Mouse (Mus musculus) 416B (cell line): ENCODE data around the gene Cmpk1.

Experiments
- DNase-seq: peaks from one replicate; pipeline ENCODE4 v3.0.0; 2011; ENCODE audit warnings: low read depth

Gene Cmpk1

DNA sequence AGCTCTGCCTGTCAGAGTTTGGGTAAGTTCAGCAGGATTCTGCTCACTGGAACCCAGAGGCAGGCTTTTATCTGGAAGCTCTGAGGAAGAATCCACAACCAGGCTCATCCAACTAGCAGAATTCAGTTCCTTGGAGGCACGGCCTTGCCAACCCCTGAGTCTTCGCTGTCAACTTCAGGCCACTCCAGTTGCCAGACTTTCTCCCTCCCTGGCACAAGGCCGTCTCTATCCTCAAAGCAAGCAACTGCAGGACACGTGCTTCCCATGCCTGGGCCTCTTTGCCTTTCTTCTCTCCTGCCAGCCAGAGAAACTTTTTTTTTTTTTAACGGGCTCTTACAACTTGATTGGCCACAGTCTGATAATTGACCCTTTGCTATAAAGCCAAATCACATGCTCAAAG lies 42.0 kb downstream of the Cmpk1 start:
- no peak for DNase-seq

DNA sequence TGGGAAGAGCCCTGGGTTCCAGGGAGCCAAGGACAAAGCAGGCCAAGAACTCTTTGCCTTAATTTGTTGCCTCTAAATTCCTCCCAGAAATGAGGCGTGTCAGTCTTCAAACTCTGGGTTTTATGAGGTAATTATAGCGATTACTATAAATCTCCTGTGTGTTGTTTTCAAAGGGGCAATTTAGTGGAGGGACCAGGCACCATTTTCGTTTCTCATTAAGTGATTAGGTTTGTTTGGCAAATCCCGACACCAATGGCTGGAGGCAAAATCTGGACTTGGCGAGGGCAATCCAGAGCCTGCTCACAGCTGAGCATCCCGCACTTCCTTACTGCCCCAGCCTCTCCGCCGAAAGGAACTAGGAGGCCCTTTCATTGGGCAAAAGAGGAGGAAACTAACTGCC lies 44.5 kb downstream of the Cmpk1 start:
- no peak for DNase-seq

DNA sequence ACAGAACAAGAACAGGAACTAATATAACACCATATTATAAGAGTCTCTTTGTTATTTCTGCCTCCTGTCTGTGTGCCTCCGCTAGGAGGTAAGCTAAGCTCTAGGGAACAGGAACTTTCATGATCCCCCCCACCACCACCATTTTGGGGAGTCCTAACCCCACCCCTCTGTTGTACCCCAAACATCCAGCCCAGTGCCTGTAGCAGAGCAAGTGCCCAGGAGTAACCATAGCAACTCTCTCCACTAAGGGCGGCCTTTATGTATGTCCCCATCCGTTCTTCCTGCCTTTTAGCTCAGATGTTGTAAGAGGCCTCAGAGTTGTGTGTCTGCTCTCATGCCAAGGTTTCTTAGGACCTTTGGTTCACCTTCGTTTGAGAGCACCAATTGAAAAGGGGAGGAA lies 44.9 kb downstream of the Cmpk1 start:
- no peak for DNase-seq

DNA sequence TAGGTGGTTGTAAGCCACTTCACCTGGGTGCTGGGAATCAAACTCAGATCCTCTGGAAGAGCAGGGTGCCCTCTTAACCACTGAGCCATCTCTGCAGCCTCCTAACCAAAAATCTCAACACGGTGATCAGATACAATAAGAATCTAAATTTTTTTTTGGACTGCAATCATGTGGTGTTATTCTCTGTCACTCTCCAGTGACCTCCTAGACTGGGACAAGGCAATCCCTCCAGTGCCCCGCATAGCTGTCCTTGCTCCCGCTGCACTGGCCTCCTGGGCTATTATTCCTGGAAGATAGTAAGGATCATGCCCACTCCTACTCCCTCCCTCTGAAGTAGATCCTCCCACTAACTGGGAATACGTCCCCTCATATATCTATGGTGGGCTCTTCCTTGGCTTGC lies 45.7 kb downstream of the Cmpk1 start:
- DNase-seq, result no peak

DNA sequence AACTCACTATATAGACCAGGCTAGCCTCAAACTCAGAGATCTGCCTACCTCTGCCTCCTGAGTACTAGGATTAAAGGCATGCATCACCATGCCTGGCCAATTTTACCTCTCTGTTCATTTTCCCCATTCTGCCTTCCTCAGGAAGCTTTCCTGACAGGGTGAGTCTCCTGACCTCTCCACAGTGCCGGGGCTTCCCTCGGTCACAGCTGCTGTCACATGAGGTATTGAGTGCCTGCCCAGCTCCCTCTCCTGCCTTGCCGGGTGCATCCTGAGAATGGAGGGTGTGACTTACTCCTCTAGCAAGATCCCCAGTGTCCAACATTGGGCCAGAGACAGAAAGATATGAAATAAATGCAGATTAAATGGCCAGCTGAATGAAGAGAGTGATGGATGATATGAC lies 48.8 kb downstream of the Cmpk1 start:
- no peak for DNase-seq

DNA sequence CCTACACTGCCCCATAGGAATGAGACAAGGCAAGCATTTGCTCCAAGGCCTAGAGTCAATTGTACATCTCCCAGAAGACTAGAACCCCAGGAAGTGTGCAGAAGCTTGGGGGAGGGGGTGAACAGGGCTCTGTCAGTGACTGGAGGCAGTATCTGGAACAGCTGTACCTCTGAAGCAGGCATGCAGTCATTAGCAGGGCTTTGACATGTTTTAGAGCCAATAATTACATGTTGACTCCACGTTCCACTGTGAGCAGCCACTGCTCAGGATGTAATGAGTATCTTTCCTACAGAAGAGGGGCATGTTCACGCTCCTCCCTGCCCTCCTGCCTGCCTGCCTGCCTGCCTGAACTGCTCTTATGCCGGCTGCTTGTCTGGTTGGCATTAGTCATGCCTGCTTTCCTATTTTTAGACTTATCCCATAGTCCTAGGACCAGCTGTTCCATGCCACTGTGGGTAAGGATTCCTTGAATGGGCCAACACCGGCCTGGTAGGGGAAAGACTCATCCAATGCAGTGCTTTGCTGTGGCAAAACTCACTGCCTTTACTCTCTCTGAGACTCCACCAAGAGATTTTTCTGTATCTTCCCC lies 49.5 kb downstream of the Cmpk1 start:
- DNase-seq, result no peak

DNA sequence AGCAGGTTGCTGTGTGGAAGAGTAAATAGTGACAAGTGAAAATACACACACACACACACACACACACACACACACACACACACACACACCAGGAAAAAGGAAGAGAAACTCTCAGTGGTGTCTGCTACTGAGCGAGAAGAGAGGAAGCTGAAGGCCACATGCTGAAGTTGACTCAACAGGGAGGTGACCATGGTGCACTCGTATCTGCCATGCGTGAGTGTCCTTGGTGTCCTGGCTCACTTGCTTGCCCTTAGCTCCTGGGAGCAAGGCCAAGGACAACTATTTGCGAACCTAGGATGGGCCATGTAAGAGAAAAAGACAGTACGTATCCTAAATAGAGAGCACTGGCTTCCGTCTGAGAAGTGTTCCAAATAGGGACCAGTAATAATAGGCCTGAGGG lies 52.9 kb downstream of the Cmpk1 start:
- peak; percentile 60 for DNase-seq

DNA sequence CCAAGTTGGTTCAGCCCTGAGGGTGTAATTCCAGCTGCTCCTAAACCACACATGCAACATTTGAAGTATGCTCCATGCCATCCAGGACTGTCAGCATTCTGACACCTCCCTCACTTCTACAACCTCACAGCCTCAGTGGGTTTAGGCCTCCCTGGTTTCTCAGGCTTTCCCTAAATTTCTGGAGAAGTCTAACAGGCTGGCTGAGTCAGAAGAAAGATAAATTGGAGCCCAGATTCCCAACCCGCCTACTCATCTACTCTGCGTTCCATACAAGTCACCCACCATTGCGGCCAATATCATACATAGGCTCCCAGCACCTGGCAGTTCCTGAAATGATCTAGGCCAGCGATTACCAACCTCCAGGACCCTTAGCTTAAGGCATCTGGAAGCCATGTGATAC lies 54.3 kb downstream of the Cmpk1 start:
- no peak for DNase-seq

DNA sequence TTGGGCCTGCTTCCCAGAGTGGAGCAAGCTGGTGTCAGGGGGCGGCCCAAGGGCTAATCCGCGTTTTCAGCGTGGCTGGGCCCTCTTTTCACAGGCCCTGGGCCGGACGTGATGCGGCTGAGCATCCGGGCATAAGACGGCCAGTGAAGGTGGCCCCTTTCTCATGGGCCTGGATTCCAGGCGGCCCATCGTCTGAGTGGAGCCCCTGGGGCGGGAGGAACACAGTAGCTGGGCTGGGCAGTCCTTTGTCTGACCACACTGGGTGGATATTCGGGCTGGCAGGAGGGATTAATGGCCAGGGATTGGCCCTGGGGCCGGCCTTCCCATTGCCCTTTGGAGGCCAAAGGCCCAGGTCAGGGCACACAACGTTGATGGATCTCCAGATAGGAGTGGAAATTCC lies 57.9 kb downstream of the Cmpk1 start:
- DNase-seq, result no peak

DNA sequence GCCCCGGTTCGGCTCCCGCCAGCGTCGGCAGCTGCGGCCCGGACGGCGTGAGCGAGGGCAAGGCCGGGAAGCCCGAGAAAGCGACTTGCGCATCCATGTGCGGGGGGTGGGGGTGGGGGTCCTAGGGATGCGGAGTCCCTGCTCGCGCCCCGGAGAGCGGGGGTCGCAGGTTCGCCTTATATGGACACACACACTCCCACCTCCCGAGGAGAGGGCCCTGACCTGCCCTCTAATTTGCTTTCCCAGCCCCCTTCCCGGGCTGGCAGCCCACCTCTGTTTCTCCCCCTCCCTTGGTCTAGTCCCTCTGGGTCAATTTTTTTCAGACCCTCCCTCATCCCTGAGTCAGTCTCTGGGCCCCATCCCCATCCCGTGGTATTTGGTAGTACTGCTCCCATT lies 61.1 kb downstream of the Cmpk1 start, which contains the start of gene Foxe3:
Gene Foxe3 (minus strand): TSS at position 97 of the 396 bp plus-strand sequence.
- DNase-seq, result no peak

DNA sequence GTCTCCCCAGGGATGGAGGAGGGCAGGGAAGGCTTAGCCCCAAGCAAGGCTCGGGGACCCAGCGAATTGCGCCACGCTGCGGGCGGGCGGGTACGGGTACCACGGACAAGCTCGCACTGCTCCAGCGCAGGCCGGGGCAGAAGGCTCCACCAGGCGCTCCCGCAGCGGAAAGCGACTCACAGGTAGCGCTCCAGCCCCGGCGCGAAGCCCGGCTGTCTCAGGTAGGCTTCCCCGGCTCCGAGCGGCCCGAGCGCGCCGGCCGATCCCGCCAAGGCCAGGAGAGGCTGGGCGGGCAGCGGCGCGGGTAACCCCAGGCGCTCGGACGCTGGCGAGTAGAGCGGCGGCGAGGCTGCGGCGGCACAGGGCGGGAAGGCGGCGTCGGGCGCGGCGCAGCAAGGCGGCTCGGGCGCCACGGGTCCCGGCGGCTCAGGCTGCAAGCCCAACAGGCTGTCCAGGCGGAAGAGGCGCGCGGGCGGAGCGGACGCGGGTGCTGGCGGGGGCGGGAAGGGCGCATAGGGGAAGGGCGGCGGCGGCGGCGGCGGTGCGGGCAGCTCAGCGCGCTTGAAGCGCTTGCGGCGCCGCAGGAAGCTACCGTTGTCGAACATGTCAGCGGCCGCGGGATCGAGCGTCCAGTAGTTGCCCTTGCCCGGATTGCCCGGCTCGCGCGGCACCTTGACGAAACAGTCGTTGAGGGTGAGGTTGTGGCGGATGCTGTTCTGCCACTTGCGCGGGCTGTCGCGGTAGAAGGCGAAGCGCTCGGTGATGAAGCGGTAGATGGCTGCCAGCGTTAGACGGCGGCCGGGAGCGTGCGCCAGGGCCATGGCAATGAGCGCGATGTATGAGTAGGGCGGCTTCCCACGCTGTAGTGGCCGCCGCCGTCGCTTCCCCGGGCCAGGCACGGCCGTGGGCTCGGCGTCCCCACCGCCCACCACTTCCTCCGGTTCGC lies 61.8 kb downstream of the Cmpk1 start:
- no peak for DNase-seq

DNA sequence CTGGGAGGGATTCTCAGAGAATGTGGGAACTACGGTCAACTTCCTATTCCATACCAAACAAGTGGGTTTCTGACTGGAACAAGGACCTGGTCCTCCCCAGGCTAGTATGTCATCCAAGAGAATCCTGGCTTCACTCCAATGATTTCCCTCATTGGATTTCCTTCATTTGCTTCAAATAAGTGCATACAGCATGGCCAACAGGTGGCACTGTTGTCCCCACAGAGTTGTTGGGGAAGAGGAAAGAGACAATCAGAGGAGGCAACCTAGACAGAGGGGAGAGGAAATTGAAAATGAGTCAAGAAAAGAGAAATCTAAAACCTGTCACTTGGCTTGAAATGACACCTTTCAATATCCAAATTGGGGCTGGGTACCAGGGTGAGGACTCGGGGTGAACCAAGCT lies 70.0 kb downstream of the Cmpk1 start:
- peak; percentile 80 for DNase-seq

DNA sequence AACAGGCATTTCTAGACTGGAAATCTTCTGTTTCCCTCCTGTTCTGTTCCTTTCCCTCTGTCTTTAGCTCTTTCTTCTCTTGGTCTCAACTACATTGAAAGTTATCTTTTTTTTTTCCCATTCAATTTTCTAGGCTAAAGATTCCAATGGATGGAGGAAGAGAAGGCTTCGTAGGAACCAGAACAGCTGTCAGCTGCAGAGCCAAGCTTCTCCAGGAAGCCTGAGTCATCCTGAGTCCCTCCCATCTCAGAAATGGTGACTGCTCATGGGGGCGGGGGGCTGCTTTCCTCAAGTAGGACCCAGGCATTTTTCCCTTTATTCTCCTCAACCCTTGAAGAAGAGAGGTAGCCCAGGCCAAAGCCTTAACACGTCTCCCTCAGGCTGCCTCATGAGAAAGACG lies 71.0 kb downstream of the Cmpk1 start:
- no peak for DNase-seq

DNA sequence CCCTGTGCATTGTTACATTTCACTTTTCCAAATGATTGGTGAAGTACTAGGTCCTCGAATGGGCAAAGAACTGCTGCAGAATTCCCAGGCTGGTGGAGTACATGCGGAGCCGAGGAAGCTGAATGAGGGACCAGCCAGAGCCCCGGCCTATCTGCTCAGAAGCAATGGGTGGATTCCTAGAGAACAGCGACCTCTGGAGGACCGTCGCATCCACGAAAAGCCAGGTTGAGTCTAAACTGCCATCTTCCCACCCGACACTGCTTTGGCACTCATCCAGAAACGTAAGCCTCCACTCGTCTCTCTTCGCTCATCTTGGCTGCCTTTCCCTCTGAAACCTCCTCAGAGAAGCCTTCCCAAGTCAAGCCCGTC lies 73.5 kb downstream of the Cmpk1 start:
- DNase-seq, result peak; percentile 31

DNA sequence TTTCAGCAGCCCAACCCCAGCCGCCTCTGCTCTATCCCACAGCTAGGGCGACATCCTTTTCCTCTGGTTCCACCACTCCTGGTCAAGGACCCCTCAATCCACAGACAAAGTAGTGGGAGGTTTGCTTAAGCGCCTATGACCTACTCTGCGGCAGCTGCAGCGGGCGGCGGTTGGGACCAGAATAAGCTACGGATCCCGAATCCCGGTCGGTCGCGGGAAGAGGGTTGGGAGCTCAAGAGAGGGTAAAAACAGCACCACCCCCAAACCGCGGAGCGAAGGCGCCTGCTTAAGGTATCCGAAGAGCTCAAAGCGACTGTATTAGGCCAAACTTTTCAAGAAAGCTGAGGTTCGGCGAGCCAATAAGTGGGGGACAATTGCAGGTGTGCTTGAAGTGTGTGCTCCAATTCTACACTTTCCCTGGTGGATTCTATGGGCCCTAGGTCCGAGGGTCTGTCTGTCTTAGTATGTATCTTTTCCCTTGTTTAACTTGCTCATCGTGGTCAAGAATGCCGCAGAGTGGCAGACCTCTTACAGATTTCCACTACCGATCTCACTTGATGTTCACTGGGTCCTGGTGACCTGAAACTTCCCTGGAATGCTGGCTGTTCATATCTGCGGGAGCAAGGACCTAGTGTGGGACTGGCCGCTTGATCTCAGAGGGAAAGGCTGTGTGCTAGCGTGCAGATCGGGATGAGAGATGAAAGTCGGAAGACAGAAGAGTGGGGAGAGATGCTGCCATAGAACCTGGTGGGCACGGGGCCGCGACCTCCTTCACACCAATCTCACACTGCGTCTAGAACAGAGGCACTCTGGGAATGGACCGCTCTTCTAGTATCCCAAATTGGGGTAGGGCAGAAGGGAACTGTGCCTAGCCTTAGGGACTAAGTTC lies 74.1 kb downstream of the Cmpk1 start:
- DNase-seq, result no peak

DNA sequence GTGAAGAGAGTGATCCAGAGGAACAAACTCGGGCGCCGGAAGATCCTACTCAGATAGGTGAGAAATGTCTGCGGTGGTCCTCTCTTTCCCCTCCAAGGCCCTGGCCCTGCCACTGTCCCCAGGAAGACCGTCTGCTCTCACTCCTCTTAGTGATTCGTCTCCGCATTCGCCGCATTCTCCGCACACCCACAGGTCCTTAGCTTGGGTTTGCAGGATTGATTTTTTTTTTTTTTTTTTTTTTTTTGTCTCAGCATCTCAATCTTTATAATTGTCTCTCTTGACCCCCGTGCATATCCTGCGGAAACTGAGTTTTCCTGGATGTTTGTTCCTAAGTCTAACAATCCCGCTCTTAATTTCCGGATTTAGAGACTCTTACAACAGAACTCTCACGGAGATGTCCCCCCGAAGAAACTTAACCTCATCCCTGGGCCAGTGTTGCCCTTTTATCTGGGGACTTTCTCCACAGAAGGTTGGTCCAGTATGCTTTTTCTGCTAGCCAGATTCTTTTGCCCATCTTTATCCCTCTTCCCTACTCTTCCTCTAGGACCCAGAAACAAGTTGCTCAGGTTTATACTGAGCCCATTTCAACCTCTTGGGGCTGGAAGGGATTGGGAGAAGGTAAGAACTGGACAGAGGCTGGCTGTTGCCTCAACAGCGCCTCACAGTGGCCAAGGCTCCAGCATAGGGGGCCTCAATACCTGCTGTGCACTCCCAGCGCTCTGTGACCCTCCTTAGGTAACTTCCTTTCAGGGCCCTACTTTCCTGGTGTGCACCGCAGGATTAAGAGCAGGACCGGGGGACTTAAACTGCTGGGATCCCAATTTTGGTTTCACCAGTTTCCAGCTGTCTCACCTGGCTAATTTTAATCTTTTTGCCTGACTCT lies 77.2 kb downstream of the Cmpk1 start:
- DNase-seq, result peak; percentile 83
